Mouse (Mus musculus) heart, embryonic 12.5 days (tissue): ENCODE measurements around the gene Atg9b. TPM values are rescaled to one million over a fixed set of nuclear protein-coding genes. Genes with fewer than 3 reads are reported as not detected.

Experiments
- ATAC-seq: fragments of 200-750 bp; cut with Nextera tagmentation; 2 replicates; pipeline ENCODE4 v1.8.0; 2017; ENCODE audit warnings: moderate TSS enrichment, moderate library complexity; ENCODE audit not compliant: insufficient number of reproducible peaks, low FRiP score
- H3K27ac ChIP-seq: fragments of 300-500 bp; sonication (generic); 2 replicates; pipeline ENCODE4 v1.5.1; 2016; ENCODE audit warnings: mild to moderate bottlenecking, moderate library complexity; ENCODE audit not compliant: poor library complexity, severe bottlenecking
- H3K27me3 ChIP-seq: fragments of 300-500 bp; sonication (generic); replicated peaks from 2 replicates; pipeline ENCODE4 v1.6.1; 2016; ENCODE audit warnings: mild to moderate bottlenecking, moderate library complexity
- H3K36me3 ChIP-seq: fragments of 300-500 bp; sonication (generic); 2 replicates; pipeline ENCODE4 v1.6.1; 2016; ENCODE audit warnings: mild to moderate bottlenecking, moderate library complexity
- H3K4me1 ChIP-seq: fragments of 300-500 bp; sonication (generic); replicated peaks from 2 replicates; pipeline ENCODE4 v1.6.1; 2016; ENCODE audit warnings: mild to moderate bottlenecking
- H3K4me2 ChIP-seq: fragments of 300-500 bp; sonication (generic); 2 replicates; pipeline ENCODE4 v1.6.1; 2016; ENCODE audit warnings: mild to moderate bottlenecking, moderate library complexity
- H3K4me3 ChIP-seq: fragments of 300-500 bp; sonication (generic); 2 replicates; pipeline ENCODE4 v1.5.1; 2016; ENCODE audit warnings: mild to moderate bottlenecking
- H3K9ac ChIP-seq: fragments of 300-500 bp; sonication (generic); 2 replicates; pipeline ENCODE4 v1.6.1; 2016; ENCODE audit warnings: mild to moderate bottlenecking, moderate library complexity
- H3K9me3 ChIP-seq: fragments of 300-500 bp; sonication (generic); replicated peaks from 2 replicates; pipeline ENCODE4 v1.6.1; 2016; ENCODE audit warnings: mild to moderate bottlenecking, moderate library complexity
- WGBS: fragments of 180-500 bp; shearing (Covaris S2); methylation state at CpG from one replicate; pipeline ENCODE4 v1.1.7; 2016; 5-methylcytosine and 5-hydroxymethylcytosine counted together
- polyA plus RNA-seq: library from polyadenylated mRNA; unstranded; fragments of >200 nt; fragmentation: Nextera tagmentation; extraction: Ambion mirVana; gene quantifications from 2 replicates; pipeline ENCODE4 v1.2.1, GENCODE M21; 2016

The Atg9b gene
- polyA plus RNA-seq, 1 experiment from 2014 or later = 2.6 TPM

GRCm38 (mm10) chr5:24337366-24337765 lies 54.6 kb downstream of the Atg9b start:
- peak overlapping the region; percentile 44; the same call in 1 of the 2 replicates for H3K9ac ChIP-seq
- H3K4me1 ChIP-seq = peaks cover 85% of the 10 kb centered on the region
- 5% methylated on average over 9 of the region's 9 CpGs for WGBS
- H3K4me2 ChIP-seq = peak overlapping the region; percentile 24
- no peak overlapping the region for H3K4me3 ChIP-seq
- ATAC-seq = peak; percentile 78
- no peaks in the 10 kb centered on the region for H3K27me3 ChIP-seq
- H3K9me3 ChIP-seq = no peaks in the 10 kb centered on the region
- H3K27ac ChIP-seq = peak overlapping the region; percentile 88
- peaks cover 35% of the 10 kb centered on the region for H3K36me3 ChIP-seq

GRCm38 (mm10) chr5:24335888-24336511 lies 55.9 kb downstream of the Atg9b start:
- peaks cover 81% of the 10 kb centered on the region for H3K4me1 ChIP-seq
- H3K36me3 ChIP-seq = peaks cover 49% of the 10 kb centered on the region
- peak overlapping the region; percentile 88 for H3K27ac ChIP-seq
- 12% methylated on average over 3 of the region's 3 CpGs for WGBS
- ATAC-seq = peak; percentile 77
- H3K4me2 ChIP-seq = no peak overlapping the region
- H3K9me3 ChIP-seq = no peaks in the 10 kb centered on the region
- no peaks in the 10 kb centered on the region for H3K27me3 ChIP-seq
- peak overlapping the region; percentile 57 for H3K9ac ChIP-seq
- no peak overlapping the region for H3K4me3 ChIP-seq

GRCm38 (mm10) chr5:24334749-24335148 lies 57.2 kb downstream of the Atg9b start:
- 17% methylated on average over 3 of the region's 3 CpGs for WGBS
- Histone ChIP-seq H3K9me3 (no peaks in the 10 kb centered on the region), H3K4me2 (no peak overlapping the region), H3K9ac (peak overlapping the region; percentile 57), H3K4me3 (no peak overlapping the region), H3K27ac (peak overlapping the region; percentile 52), H3K27me3 (no peaks in the 10 kb centered on the region), H3K36me3 (peaks cover 47% of the 10 kb centered on the region), H3K4me1 (peaks cover 82% of the 10 kb centered on the region)
- no peak for ATAC-seq

Other genes with a start within 250 kb of the Atg9b start
- gene Nupl2, start 227.2 kb downstream of the Atg9b start, polyA plus RNA-seq = 12.4 and 13.5 TPM in 2 replicates
- gene Kcnh2, start 40.5 kb downstream of the Atg9b start, polyA plus RNA-seq = 38.2 and 40.5 TPM in 2 replicates
- gene Nos3, start 27.3 kb downstream of the Atg9b start, polyA plus RNA-seq = 45.9 and 46.9 TPM in 2 replicates
- 52.7 and 57.4 TPM in 2 replicates for gene Abcb8, start 1.5 kb upstream of the Atg9b start, polyA plus RNA-seq
- 0.09 and 0.19 TPM in 2 replicates for gene Asic3, start 21.2 kb upstream of the Atg9b start, polyA plus RNA-seq
- gene Cdk5, start 31.4 kb upstream of the Atg9b start, polyA plus RNA-seq = 32.0 and 35.9 TPM in 2 replicates
- 31.1 and 39.4 TPM in 2 replicates for gene Slc4a2, start 31.7 kb upstream of the Atg9b start, polyA plus RNA-seq
- gene Fastk, start 53.1 kb upstream of the Atg9b start, polyA plus RNA-seq = 172 and 175 TPM in 2 replicates
- gene Tmub1, start 55.7 kb upstream of the Atg9b start, polyA plus RNA-seq = 18.9 and 19.7 TPM in 2 replicates
- 34.9 and 35.2 TPM in 2 replicates for gene Agap3, start 60.0 kb upstream of the Atg9b start, polyA plus RNA-seq
- gene Gbx1, start 135.1 kb upstream of the Atg9b start, polyA plus RNA-seq = not detected in 2 replicates
- gene Asb10, start 148.8 kb upstream of the Atg9b start, polyA plus RNA-seq = 3.7 and 4.7 TPM in 2 replicates
- not detected in 2 replicates for gene 4931409K22Rik, start 164.7 kb upstream of the Atg9b start, polyA plus RNA-seq
- gene Abcf2, start 185.3 kb upstream of the Atg9b start, polyA plus RNA-seq = 79.0 and 80.6 TPM in 2 replicates
- gene Chpf2, start 194.6 kb upstream of the Atg9b start, polyA plus RNA-seq = 20.1 and 22.8 TPM in 2 replicates
- gene Smarcd3, start 232.3 kb upstream of the Atg9b start, polyA plus RNA-seq = 86.4 and 90.3 TPM in 2 replicates